Mouse (Mus musculus) lung, embryonic 16.5 days (tissue): ENCODE results near the gene Pnliprp1. TPM values are rescaled to one million over a fixed set of nuclear protein-coding genes. Genes with fewer than 3 reads are reported as not detected.
A peak's percentile ranks its signal among the peaks of the same experiment; 100 is the strongest.

ENCODE experiments used
- ATAC-seq: fragments of 200-750 bp; cut with Nextera tagmentation; 2 replicates; pipeline ENCODE4 v1.8.0; 2017; ENCODE audit warnings: low read depth, mild to moderate bottlenecking, moderate library complexity
- H3K27ac ChIP-seq: fragments of 300-500 bp; sonication (generic); 2 replicates; pipeline ENCODE4 v1.5.1; 2014; ENCODE audit warnings: mild to moderate bottlenecking, control low read depth, low read length
- H3K27me3 ChIP-seq: fragments of 300-500 bp; sonication (generic); 2 replicates; pipeline ENCODE4 v1.6.1; 2014; ENCODE audit warnings: low read depth, low read length, mixed read lengths; ENCODE audit not compliant: control insufficient read depth, insufficient read depth
- H3K36me3 ChIP-seq: fragments of 300-500 bp; sonication (generic); 2 replicates; pipeline ENCODE4 v1.6.1; 2014; ENCODE audit warnings: low read length; ENCODE audit not compliant: control insufficient read depth, insufficient read depth
- H3K4me1 ChIP-seq: fragments of 300-500 bp; sonication (generic); replicated peaks from 2 replicates; pipeline ENCODE4 v1.6.1; 2014; ENCODE audit warnings: low read length, mixed read lengths; ENCODE audit not compliant: control insufficient read depth, insufficient read depth
- H3K4me2 ChIP-seq: fragments of 300-500 bp; sonication (generic); 2 replicates; pipeline ENCODE4 v1.6.1; 2014; ENCODE audit warnings: low read depth, low read length, control low read depth
- H3K4me3 ChIP-seq: fragments of 300-500 bp; sonication (generic); 2 replicates; pipeline ENCODE4 v1.5.1; 2014; ENCODE audit warnings: mild to moderate bottlenecking, low read length, control low read depth
- H3K9ac ChIP-seq: fragments of 300-500 bp; sonication (generic); 2 replicates; pipeline ENCODE4 v1.6.1; 2014; ENCODE audit warnings: low read length, control low read depth
- H3K9me3 ChIP-seq: fragments of 300-500 bp; sonication (generic); 2 replicates; pipeline ENCODE4 v1.6.1; 2016; ENCODE audit warnings: low read length; ENCODE audit not compliant: control insufficient read depth
- WGBS: fragments of 180-500 bp; shearing (Covaris S2); extraction: QIAGEN DNeasy Blood & Tissue Kit; methylation state at CpG from one replicate; pipeline ENCODE4 v1.1.7; 2014; 5-methylcytosine and 5-hydroxymethylcytosine counted together
- polyA plus RNA-seq: library from polyadenylated mRNA; unstranded; fragments of >200 nt; fragmentation: Nextera tagmentation; extraction: Ambion mirVana; gene quantifications from 2 replicates; pipeline ENCODE4 v1.2.1, GENCODE M21; 2015

Pnliprp1 gene
- polyA plus RNA-seq, result 0.30 and 2.6 TPM in 2 replicates

DNA sequence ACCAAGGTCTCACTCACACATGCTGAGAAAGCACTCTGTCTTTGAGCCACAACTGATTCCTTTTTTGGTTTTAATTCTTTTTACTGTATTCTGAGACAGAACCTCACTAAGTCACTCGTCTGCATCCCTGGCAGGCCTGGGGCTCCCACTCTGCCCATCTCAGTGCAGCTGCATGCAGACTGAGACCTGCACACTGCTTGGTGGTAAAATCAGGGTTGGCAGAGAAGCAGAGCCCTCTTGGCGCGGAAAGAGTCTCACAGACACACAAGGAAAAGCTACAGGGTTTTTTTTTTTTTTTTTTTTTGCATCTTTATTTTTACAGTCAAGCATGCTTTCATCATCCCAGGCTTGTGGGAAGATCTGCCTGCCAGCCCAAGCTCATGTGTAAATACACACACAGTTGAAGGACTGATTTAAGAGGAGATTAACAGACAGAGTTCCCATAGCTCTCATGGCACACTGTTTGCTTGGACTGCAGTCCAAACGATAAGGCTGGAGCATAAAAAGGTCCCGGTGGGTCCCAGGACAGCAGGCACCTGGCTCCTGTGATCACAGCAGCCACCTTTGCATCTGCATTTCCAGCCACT is at the start of gene Pnliprp1:
Pnliprp1 (plus strand) TSS at position 443 of the 587 bp plus-strand sequence.
- H3K4me3 ChIP-seq, result no peak within 1 kb of the TSS
- WGBS, result 21% methylated on average over 5 of the region's 5 CpGs
- no peaks in the 10 kb centered on the region for H3K9me3 ChIP-seq
- peak; percentile 45; the same call in 1 of the 2 replicates for ATAC-seq
- H3K9ac ChIP-seq, result no peak within 1 kb of the TSS
- no peaks in the 10 kb centered on the region for H3K27me3 ChIP-seq
- H3K27ac ChIP-seq, result no peak within 1 kb of the TSS
- peaks cover 7% of the 10 kb centered on the region for H3K4me1 ChIP-seq
- H3K4me2 ChIP-seq, result no peak within 1 kb of the TSS
- no peaks in the 10 kb centered on the region for H3K36me3 ChIP-seq

- no peak for ATAC-seq
- Histone ChIP-seq H3K4me2 (no peak overlapping the region), H3K9ac (no peak overlapping the region), H3K27ac (no peak overlapping the region), H3K9me3 (no peaks in the 10 kb centered on the region), H3K4me1 (no peaks in the 10 kb centered on the region), H3K36me3 (no peaks in the 10 kb centered on the region), H3K27me3 (no peaks in the 10 kb centered on the region), H3K4me3 (no peak overlapping the region)
- 76% methylated on average over 1 of the region's 1 CpGs for WGBS
Observed at GRCm38 (mm10) chr19:58688933-58689332, 39.8 kb upstream of the Pnliprp1 start.

DNA sequence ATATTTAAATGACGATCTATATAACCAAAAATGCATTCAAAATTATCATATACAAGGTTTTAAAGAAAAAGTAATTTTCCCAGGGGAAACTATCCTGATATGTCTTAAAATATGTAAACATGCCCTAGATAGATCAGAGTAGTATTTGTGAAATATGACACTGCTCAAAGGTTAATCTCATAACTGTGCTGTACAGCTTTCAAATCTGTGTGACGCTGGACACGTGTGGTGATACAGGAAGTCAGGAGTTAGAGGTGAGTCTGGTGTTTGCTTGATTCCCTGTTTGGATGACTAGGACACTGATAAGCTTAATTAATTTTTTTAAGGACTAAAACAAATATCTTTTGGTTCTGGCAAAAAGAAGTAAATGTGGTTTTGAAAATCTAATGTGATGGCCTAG is 33.4 kb upstream of the Pnliprp1 start:
- Histone ChIP-seq H3K9me3 (no peaks in the 10 kb centered on the region), H3K27me3 (no peaks in the 10 kb centered on the region), H3K4me2 (no peak overlapping the region), H3K27ac (no peak overlapping the region), H3K36me3 (no peaks in the 10 kb centered on the region), H3K4me3 (no peak overlapping the region), H3K4me1 (no peaks in the 10 kb centered on the region), H3K9ac (no peak overlapping the region)
- no peak for ATAC-seq
- WGBS, result 46% methylated on average over 3 of the region's 3 CpGs

DNA sequence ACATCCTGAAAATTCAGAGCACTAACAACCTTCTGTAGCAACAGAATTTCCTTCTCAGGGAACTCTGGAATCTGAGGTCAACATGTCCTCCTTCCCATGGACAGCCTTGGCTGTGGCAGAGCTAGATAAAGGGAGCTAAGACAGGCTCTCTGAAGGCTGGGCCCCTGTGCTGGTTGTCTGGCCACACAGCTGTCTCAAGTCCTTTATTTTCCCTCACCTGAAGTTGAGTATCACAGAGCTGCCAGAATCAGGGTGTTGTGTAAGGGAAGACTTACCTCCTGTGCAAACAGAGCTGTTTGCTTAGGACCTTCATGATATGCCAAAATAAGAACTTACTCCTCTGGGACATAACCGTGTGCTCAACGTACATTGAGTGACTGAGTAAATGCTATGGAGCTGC is 32.5 kb upstream of the Pnliprp1 start:
- no peak overlapping the region for H3K9ac ChIP-seq
- no peak for ATAC-seq
- H3K9me3 ChIP-seq, result no peaks in the 10 kb centered on the region
- H3K36me3 ChIP-seq, result no peaks in the 10 kb centered on the region
- no peak overlapping the region for H3K4me2 ChIP-seq
- WGBS, result 37% methylated on average over 2 of the region's 2 CpGs
- no peak overlapping the region for H3K27ac ChIP-seq
- H3K27me3 ChIP-seq, result no peaks in the 10 kb centered on the region
- no peaks in the 10 kb centered on the region for H3K4me1 ChIP-seq
- no peak overlapping the region for H3K4me3 ChIP-seq

- ATAC-seq, result no peak
- Histone ChIP-seq H3K4me3 (no peak overlapping the region), H3K27ac (no peak overlapping the region), H3K4me2 (no peak overlapping the region), H3K4me1 (no peaks in the 10 kb centered on the region), H3K9me3 (no peaks in the 10 kb centered on the region), H3K36me3 (no peaks in the 10 kb centered on the region), H3K9ac (no peak overlapping the region), H3K27me3 (no peaks in the 10 kb centered on the region)
- 73% methylated on average over 4 of the region's 4 CpGs for WGBS
Observed at GRCm38 (mm10) chr19:58704556-58704955, 24.1 kb upstream of the Pnliprp1 start.

- no peaks in the 10 kb centered on the region for H3K27me3 ChIP-seq
- H3K4me3 ChIP-seq, result no peak overlapping the region
Observed at GRCm38 (mm10) chr19:58708611-58709010, 20.1 kb upstream of the Pnliprp1 start.

DNA sequence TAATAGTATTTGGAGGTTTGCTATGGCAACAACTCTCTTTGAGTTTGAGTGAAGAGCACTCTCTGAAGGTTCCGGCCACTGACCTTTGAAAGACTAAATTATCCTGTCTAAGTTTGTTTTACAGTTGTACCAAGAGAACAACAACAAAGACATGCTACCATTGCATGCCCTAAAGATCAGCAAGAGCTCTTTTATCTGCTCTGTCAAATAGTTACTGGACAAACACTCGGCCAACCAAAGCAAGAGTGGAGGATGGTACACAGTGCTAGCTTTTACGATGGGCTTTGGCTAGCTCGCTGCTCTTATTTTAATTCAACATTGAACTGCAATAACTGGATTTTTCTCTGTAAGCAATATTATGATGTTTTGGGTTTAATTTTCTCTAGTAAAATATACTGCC is 10.8 kb upstream of the Pnliprp1 start:
- no peaks in the 10 kb centered on the region for H3K27me3 ChIP-seq
- no peak overlapping the region for H3K9ac ChIP-seq
- H3K9me3 ChIP-seq, result no peaks in the 10 kb centered on the region
- ATAC-seq, result no peak
- H3K4me1 ChIP-seq, result no peaks in the 10 kb centered on the region
- no peak overlapping the region for H3K4me2 ChIP-seq
- no peaks in the 10 kb centered on the region for H3K36me3 ChIP-seq
- H3K27ac ChIP-seq, result no peak overlapping the region
- WGBS, result 54% methylated on average over 4 of the region's 4 CpGs
- H3K4me3 ChIP-seq, result no peak overlapping the region

More at GRCm38 (mm10) chr19:58708611-58709010, 20.1 kb upstream of the Pnliprp1 start:
- Histone ChIP-seq H3K27ac (no peak overlapping the region), H3K9ac (no peak overlapping the region), H3K4me1 (no peaks in the 10 kb centered on the region), H3K4me2 (no peak overlapping the region), H3K36me3 (no peaks in the 10 kb centered on the region), H3K9me3 (no peaks in the 10 kb centered on the region)
- 78% methylated on average over 3 of the region's 3 CpGs for WGBS
- no peak for ATAC-seq

GRCm38 (mm10) chr19:58720439-58720838 is 8.2 kb upstream of the Pnliprp1 start:
- Histone ChIP-seq H3K4me3 (no peak overlapping the region), H3K27me3 (no peaks in the 10 kb centered on the region), H3K9me3 (no peaks in the 10 kb centered on the region), H3K4me2 (no peak overlapping the region), H3K9ac (no peak overlapping the region), H3K36me3 (no peaks in the 10 kb centered on the region), H3K27ac (no peak overlapping the region), H3K4me1 (no peaks in the 10 kb centered on the region)
- ATAC-seq, result no peak

DNA sequence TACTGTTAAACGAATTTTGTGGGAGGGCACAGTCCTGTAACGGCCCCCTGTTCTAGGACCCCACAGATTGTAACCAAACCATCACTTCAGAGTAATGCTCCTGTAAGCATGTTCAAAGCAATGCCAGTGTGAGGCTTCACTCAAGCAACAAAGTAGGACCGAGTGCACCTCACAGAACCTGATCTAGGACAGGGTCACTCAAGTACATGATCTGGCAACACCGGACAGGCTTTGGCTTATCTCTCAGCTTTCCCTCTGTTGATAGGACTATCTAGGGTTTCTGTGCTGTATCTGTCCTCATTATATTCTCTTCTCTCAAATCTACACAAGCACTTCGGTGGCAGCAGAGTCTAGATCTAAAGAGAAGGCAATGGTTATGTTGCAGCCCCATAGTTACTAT is 2.1 kb upstream of the Pnliprp1 start:
- 69% methylated on average over 5 of the region's 5 CpGs for WGBS
- H3K27ac ChIP-seq, result no peak overlapping the region
- H3K27me3 ChIP-seq, result no peaks in the 10 kb centered on the region
- H3K4me2 ChIP-seq, result no peak overlapping the region
- no peak overlapping the region for H3K9ac ChIP-seq
- no peaks in the 10 kb centered on the region for H3K36me3 ChIP-seq
- ATAC-seq, result no peak
- no peak overlapping the region for H3K4me3 ChIP-seq
- H3K9me3 ChIP-seq, result no peaks in the 10 kb centered on the region
- peaks cover 7% of the 10 kb centered on the region for H3K4me1 ChIP-seq

DNA sequence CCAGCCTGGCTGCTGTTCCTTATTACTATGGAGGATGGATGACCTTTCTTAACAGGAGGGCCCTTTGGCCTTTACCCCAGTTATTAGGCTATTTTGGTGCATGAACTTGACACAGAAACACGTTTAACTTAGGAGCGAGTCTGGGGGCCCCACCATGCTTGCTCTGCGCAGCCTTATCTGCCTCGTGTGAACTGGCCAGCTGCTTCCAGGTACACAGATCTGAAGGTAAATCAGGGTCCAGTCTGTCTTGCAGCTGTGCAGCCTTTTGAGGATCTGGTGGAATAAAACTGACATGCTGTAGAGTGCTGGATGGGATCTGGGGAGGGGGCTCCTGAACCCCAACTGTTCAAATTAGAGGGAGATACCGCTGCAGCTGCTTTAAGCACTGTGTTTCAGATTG is 931 bp upstream of the Pnliprp1 start:
- Histone ChIP-seq H3K27me3 (no peaks in the 10 kb centered on the region), H3K4me2 (no peak overlapping the region), H3K9me3 (no peaks in the 10 kb centered on the region), H3K9ac (no peak overlapping the region), H3K4me1 (peaks cover 7% of the 10 kb centered on the region), H3K4me3 (no peak overlapping the region), H3K36me3 (no peaks in the 10 kb centered on the region), H3K27ac (no peak overlapping the region)
- ATAC-seq, result no peak
- 55% methylated on average over 5 of the region's 5 CpGs for WGBS
